Mouse (Mus musculus): ENCODE results near the gene Gfod2. TPM values are rescaled to one million over a fixed set of nuclear protein-coding genes. Genes with fewer than 3 reads are reported as not detected.

Gfod2 gene
- total and polyA plus RNA-seq, 3 experiments, result 7.0 to 8.3 TPM; not detected in 1

DNA sequence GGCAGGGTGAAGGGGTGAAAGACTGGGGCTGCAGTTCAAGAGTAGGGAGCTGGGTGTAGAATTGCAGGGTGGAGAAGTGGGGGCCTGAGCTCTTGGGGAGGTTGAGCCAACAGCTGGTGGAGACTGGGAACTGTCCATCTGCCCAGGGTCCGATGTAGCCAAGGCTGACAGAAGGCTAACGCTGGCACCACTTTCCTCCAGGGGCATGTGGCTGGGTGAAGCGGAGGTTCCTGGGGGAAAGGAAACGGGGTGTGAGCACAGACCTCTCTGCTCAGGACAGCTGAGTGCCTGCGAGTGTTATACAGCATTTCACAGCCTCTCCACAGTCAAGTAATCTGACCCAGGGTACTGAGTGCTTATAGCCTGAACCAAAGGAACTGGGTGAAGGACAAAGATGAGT lies 59.7 kb downstream of the Gfod2 start:
- DNase-seq (ENCODE audit: low read depth, low spot score), result no peak
- H3K79me2 ChIP-seq (ENCODE audit: control insufficient read depth, insufficient read depth, low read length, poor library complexity), result peaks cover 3% of the 10 kb centered on the region; the same call in 1 of the 2 replicates
- H3K27me3 ChIP-seq (ENCODE audit: control insufficient read depth in 1 of 2, insufficient read depth in 2 of 2, low read length in 2 of 2), result no peaks in the 10 kb centered on the region
- H3K27ac ChIP-seq (ENCODE audit: control insufficient read depth, low read depth, low read length), result no peak overlapping the region
- no peak overlapping the region for H3K9ac ChIP-seq (ENCODE audit: control insufficient read depth, low read depth, low read length, poor library complexity, severe bottlenecking)
- no peaks in the 10 kb centered on the region for H3K9me3 ChIP-seq (replicated peaks; ENCODE audit: insufficient read depth, low read length)
- no peaks in the 10 kb centered on the region; a peak in 3 of 4 replicates for H3K36me3 ChIP-seq (ENCODE audit: control insufficient read depth in 1 of 2, insufficient read depth in 2 of 2, low read length in 2 of 2)
- no peak overlapping the region for H3K4me3 ChIP-seq (ENCODE audit: control insufficient read depth in 1 of 2, insufficient read depth in 1 of 2, low read depth in 2 of 2, low read length in 2 of 2)
- TF ChIP-seq UBTF (IDR thresholded peaks at IDR 0.05; ENCODE audit: borderline replicate concordance, insufficient read depth, low read depth, low read length) (no peak), CHD2 (IDR thresholded peaks at IDR 0.05; ENCODE audit: low read length) (no peak), CTCF (IDR thresholded peaks at IDR 0.05 in 2 of 3, conservative IDR thresholded peaks at IDR 0.05 in 1 of 3; ENCODE audit: control insufficient read depth in 1 of 3, insufficient read depth in 1 of 3, low read depth in 2 of 3, low read length in 3 of 3, poor library complexity in 1 of 3, severe bottlenecking in 1 of 3) (no peak), MYB (IDR thresholded peaks at IDR 0.05; ENCODE audit: low read depth, low read length) (no peak), TAL1 (IDR thresholded peaks at IDR 0.05; ENCODE audit: low read length) (no peak), MAZ (IDR thresholded peaks at IDR 0.05; ENCODE audit: low read depth, low read length) (no peak), E2F4 (IDR thresholded peaks at IDR 0.05; ENCODE audit: borderline replicate concordance, low read depth, low read length) (no peak), MXI1 (IDR thresholded peaks at IDR 0.05; ENCODE audit: low read depth, low read length) (no peak), SIN3A (IDR thresholded peaks at IDR 0.05; ENCODE audit: low read length) (no peak), MEF2A (IDR thresholded peaks at IDR 0.05; ENCODE audit: extremely low read depth, insufficient replicate concordance, low read depth, low read length, poor library complexity, severe bottlenecking) (no peak), POLR2AphosphoS5 (IDR thresholded peaks at IDR 0.05; ENCODE audit: borderline replicate concordance, low read depth, low read length) (no peak), JUND (IDR thresholded peaks at IDR 0.05; ENCODE audit: low read depth, low read length) (no peak), TBP (IDR thresholded peaks at IDR 0.05; ENCODE audit: low read depth, low read length) (no peak), CHD1 (IDR thresholded peaks at IDR 0.05; ENCODE audit: low read depth, low read length) (no peak)
- peaks cover 0 to 6% of the 10 kb centered on the region in 2 experiments; a peak in 3 of 4 replicates for H3K4me1 ChIP-seq (ENCODE audit: control insufficient read depth in 1 of 2, insufficient read depth in 2 of 2, low read length in 2 of 2)

DNA sequence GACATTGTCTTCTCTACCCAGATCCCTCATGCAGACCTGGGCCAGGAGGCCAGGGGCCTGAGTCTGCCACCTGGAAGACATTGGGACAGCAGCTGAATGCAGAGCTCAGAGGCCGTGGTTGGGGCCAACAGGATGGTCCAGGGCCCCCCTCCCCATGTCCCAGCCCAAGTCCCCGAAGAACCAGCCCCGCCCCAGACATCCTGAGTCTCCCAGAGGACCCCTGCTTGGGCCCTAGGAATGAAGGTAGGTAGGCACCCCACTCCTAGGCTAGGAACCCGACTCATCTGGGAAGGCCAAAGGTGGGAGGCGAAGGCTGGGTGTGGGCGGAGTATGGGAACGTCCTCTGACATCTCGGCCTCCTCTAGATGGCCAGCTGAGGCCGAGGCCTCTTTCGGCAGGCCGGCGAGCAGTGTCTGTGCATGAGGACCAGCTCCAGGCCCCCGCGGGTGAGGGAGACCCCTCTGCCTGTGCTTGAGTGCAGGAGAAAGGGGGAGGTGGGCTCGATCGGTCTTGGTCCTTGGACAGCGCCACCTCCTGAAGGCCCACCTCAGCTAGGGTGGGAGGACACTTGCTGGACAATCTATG lies 61.2 kb downstream of the Gfod2 start:
- DNase-seq (ENCODE audit: low read depth, low spot score), result no peak
- no peak overlapping the region for H3K9ac ChIP-seq (ENCODE audit: control insufficient read depth, low read depth, low read length, poor library complexity, severe bottlenecking)
- H3K27ac ChIP-seq (ENCODE audit: control insufficient read depth, low read depth, low read length), result no peak overlapping the region
- H3K4me1 ChIP-seq (ENCODE audit: control insufficient read depth in 1 of 2, insufficient read depth in 2 of 2, low read length in 2 of 2), result peaks cover 0 to 6% of the 10 kb centered on the region in 2 experiments; a peak in 3 of 4 replicates
- no peaks in the 10 kb centered on the region for H3K27me3 ChIP-seq (ENCODE audit: control insufficient read depth in 1 of 2, insufficient read depth in 2 of 2, low read length in 2 of 2)
- peaks cover 3% of the 10 kb centered on the region; the same call in 1 of the 2 replicates for H3K79me2 ChIP-seq (ENCODE audit: control insufficient read depth, insufficient read depth, low read length, poor library complexity)
- H3K4me3 ChIP-seq (ENCODE audit: control insufficient read depth in 1 of 2, insufficient read depth in 1 of 2, low read depth in 2 of 2, low read length in 2 of 2), result no peak overlapping the region
- H3K9me3 ChIP-seq (replicated peaks; ENCODE audit: insufficient read depth, low read length), result no peaks in the 10 kb centered on the region
- TF ChIP-seq HCFC1 (IDR thresholded peaks at IDR 0.05; ENCODE audit: low read depth, low read length) (no peak), NELFE (IDR thresholded peaks at IDR 0.05; ENCODE audit: low read depth, low read length) (no peak)
- no peaks in the 10 kb centered on the region; a peak in 3 of 4 replicates for H3K36me3 ChIP-seq (ENCODE audit: control insufficient read depth in 1 of 2, insufficient read depth in 2 of 2, low read length in 2 of 2)
